Mouse (Mus musculus) ES-E14 (cell line): ENCODE data around the gene Ube2l6.

ENCODE experiments used
- CHD2 ChIP-seq: IDR thresholded peaks from 2 replicates; pipeline ENCODE4 v1.6.1; 2014; ENCODE audit warnings: mild to moderate bottlenecking, low read depth, low read length, inconsistent platforms
- HCFC1 ChIP-seq: IDR thresholded peaks from 2 replicates; pipeline ENCODE4 v1.6.1; 2012; ENCODE audit warnings: low read length, inconsistent platforms, borderline replicate concordance; ENCODE audit not compliant: insufficient read depth
- MAFK ChIP-seq: IDR thresholded peaks from 2 replicates; pipeline ENCODE4 v1.6.1; 2014; ENCODE audit warnings: mild to moderate bottlenecking, low read depth, low read length, inconsistent platforms; ENCODE audit not compliant: insufficient read depth
- ZC3H11A ChIP-seq: IDR thresholded peaks from 2 replicates; pipeline ENCODE4 v1.6.1; 2012; ENCODE audit warnings: low read depth, mild to moderate bottlenecking, inconsistent platforms, low read length, borderline replicate concordance
- ZNF384 ChIP-seq: IDR thresholded peaks from 2 replicates; pipeline ENCODE4 v1.6.1; 2012; ENCODE audit warnings: low read depth, low read length, inconsistent platforms

DNA sequence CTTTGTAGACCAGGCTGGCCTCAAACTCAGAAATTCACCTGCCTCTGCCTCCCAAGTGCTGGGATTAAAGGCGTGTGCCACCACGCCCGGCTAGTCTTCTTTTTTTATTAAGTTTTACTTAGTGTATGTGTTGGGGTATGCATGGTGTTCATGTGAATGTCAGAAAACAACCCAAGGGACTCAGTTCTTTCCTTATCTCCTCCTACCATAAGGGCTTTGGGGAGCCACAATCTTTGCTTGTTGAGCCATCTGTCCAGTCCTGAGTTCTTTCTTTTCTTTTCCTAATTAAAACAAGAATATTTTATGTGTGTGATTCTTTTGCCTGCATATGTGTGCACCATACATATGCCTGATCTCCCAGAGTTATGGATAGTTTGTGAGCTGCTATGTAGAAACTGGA, 5.5 kb upstream of the Ube2l6 start:
- TF ChIP-seq ZC3H11A (no peak), MAFK (no peak), ZNF384 (no peak), HCFC1 (no peak), CHD2 (no peak)
